Mouse (Mus musculus) testis, adult 2 months (tissue): ENCODE data around the gene Prkag2. TPM values are rescaled to one million over a fixed set of nuclear protein-coding genes. Genes with fewer than 3 reads are reported as not detected.

Source experiments
- H3K27ac ChIP-seq: fragments of 200-500 bp; 2 replicates; pipeline ENCODE4 v1.5.1; 2012; ENCODE audit warnings: low read depth, low read length; ENCODE audit not compliant: control insufficient read depth, insufficient read depth
- H3K27me3 ChIP-seq: fragments of 200-500 bp; 2 replicates; pipeline ENCODE4 v1.6.1; 2012; ENCODE audit warnings: mild to moderate bottlenecking, low read length, moderate library complexity; ENCODE audit not compliant: control insufficient read depth, insufficient read depth
- H3K36me3 ChIP-seq: fragments of 200-500 bp; 2 replicates; pipeline ENCODE4 v1.6.1; 2012; ENCODE audit warnings: mild to moderate bottlenecking, low read length; ENCODE audit not compliant: control insufficient read depth, insufficient read depth
- H3K4me1 ChIP-seq: fragments of 200-500 bp; 2 replicates; pipeline ENCODE4 v1.6.1; 2012; ENCODE audit warnings: low read length; ENCODE audit not compliant: control insufficient read depth, insufficient read depth
- H3K4me3 ChIP-seq: fragments of 200-500 bp; 2 replicates; pipeline ENCODE4 v1.5.1; 2012; ENCODE audit warnings: low read depth, mild to moderate bottlenecking, low read length, moderate library complexity, mixed read lengths; ENCODE audit not compliant: control insufficient read depth
- CTCF ChIP-seq: fragments of 200-500 bp; IDR thresholded peaks from 2 replicates; pipeline ENCODE4 v1.5.1; 2012; ENCODE audit warnings: low read depth, mild to moderate bottlenecking, inconsistent platforms, low read length, moderate library complexity; ENCODE audit not compliant: control insufficient read depth, insufficient read depth, insufficient replicate concordance
- POLR2A ChIP-seq: fragments of 200-500 bp; IDR thresholded peaks from 2 replicates; pipeline ENCODE4 v1.6.1; 2012; ENCODE audit warnings: low read depth, mild to moderate bottlenecking, inconsistent platforms, low read length, moderate library complexity; ENCODE audit not compliant: control insufficient read depth
- polyA plus RNA-seq: library from polyadenylated mRNA; depleted of rRNA; stranded (reverse); fragments of >200 nt; gene quantifications from 2 replicates; pipeline ENCODE4 v1.2.3, GENCODE M21; 2012

The Prkag2 gene
- polyA plus RNA-seq, 1 experiment, result 149 TPM

GRCm38 (mm10) chr5:24913656-24914055, 186.8 kb downstream of the Prkag2 start:
- H3K4me1 ChIP-seq, result no peaks in the 10 kb centered on the region
- H3K27ac ChIP-seq, result no peak overlapping the region
- no peaks in the 10 kb centered on the region for H3K36me3 ChIP-seq
- H3K4me3 ChIP-seq, result no peak overlapping the region
- no peaks in the 10 kb centered on the region for H3K27me3 ChIP-seq
- TF ChIP-seq CTCF (no peak), POLR2A (no peak)

GRCm38 (mm10) chr5:24908820-24909716, 191.4 kb downstream of the Prkag2 start:
- peaks cover 7% of the 10 kb centered on the region for H3K4me1 ChIP-seq
- H3K27ac ChIP-seq, result peak overlapping the region; percentile 84
- H3K4me3 ChIP-seq, result peak overlapping the region; percentile 95
- H3K27me3 ChIP-seq, result no peaks in the 10 kb centered on the region
- H3K36me3 ChIP-seq, result no peaks in the 10 kb centered on the region
- TF ChIP-seq POLR2A (no peak), CTCF (peak; percentile 52; the same call in 1 of the 2 replicates)

- Histone ChIP-seq H3K4me3 (peak overlapping the region; percentile 95), H3K4me1 (peaks cover 7% of the 10 kb centered on the region), H3K27ac (peak overlapping the region; percentile 77), H3K36me3 (no peaks in the 10 kb centered on the region), H3K27me3 (no peaks in the 10 kb centered on the region)
- peak; percentile 22; the same call in 1 of the 2 replicates for TF ChIP-seq CTCF
- peak; percentile 25; the same call in 1 of the 2 replicates for TF ChIP-seq POLR2A
These were observed 192.2 kb downstream of the Prkag2 start for GRCm38 (mm10) chr5:24908141-24908819.

- Histone ChIP-seq H3K27me3 (no peaks in the 10 kb centered on the region), H3K4me1 (peaks cover 7% of the 10 kb centered on the region), H3K36me3 (no peaks in the 10 kb centered on the region), H3K27ac (peak overlapping the region; percentile 45), H3K4me3 (peak overlapping the region; percentile 95)
- no peak for TF ChIP-seq CTCF
- no peak for TF ChIP-seq POLR2A
These were observed 192.7 kb downstream of the Prkag2 start for GRCm38 (mm10) chr5:24907737-24908136.

- H3K4me1 ChIP-seq, result peaks cover 7% of the 10 kb centered on the region
- no peak overlapping the region for H3K27ac ChIP-seq
These were observed 193.6 kb downstream of the Prkag2 start for GRCm38 (mm10) chr5:24906844-24907243.

GRCm38 (mm10) chr5:24904941-24905340, 195.5 kb downstream of the Prkag2 start:
- Histone ChIP-seq H3K4me3 (no peak overlapping the region), H3K36me3 (no peaks in the 10 kb centered on the region), H3K27ac (no peak overlapping the region), H3K4me1 (peaks cover 7% of the 10 kb centered on the region), H3K27me3 (no peaks in the 10 kb centered on the region)
- no peak for TF ChIP-seq CTCF
- no peak for TF ChIP-seq POLR2A

More at GRCm38 (mm10) chr5:24906844-24907243, 193.6 kb downstream of the Prkag2 start:
- Histone ChIP-seq H3K4me3 (no peak overlapping the region), H3K36me3 (no peaks in the 10 kb centered on the region), H3K27me3 (no peaks in the 10 kb centered on the region)
- TF ChIP-seq POLR2A (no peak), CTCF (no peak)

- peaks cover 7% of the 10 kb centered on the region for H3K4me1 ChIP-seq
- TF ChIP-seq CTCF (no peak), POLR2A (no peak)
These were observed 196.0 kb downstream of the Prkag2 start for GRCm38 (mm10) chr5:24904423-24904822.

More at GRCm38 (mm10) chr5:24904423-24904822, 196.0 kb downstream of the Prkag2 start:
- H3K4me3 ChIP-seq, result peak overlapping the region; percentile 26
- no peak overlapping the region for H3K27ac ChIP-seq
- no peaks in the 10 kb centered on the region for H3K36me3 ChIP-seq
- H3K27me3 ChIP-seq, result no peaks in the 10 kb centered on the region
